Mouse (Mus musculus) G1E (cell line): ENCODE results near the gene Pim2.

Source experiments
- CTCF ChIP-seq: IDR thresholded peaks from 2 replicates; pipeline ENCODE4 v1.5.1; 2012; ENCODE audit warnings: low read depth, low read length, inconsistent platforms, mixed read lengths
- GATA1 ChIP-seq: IDR thresholded peaks from 2 replicates; pipeline ENCODE4 v1.6.1; 2012; ENCODE audit warnings: borderline replicate concordance, low read length, inconsistent platforms, mixed read lengths

DNA sequence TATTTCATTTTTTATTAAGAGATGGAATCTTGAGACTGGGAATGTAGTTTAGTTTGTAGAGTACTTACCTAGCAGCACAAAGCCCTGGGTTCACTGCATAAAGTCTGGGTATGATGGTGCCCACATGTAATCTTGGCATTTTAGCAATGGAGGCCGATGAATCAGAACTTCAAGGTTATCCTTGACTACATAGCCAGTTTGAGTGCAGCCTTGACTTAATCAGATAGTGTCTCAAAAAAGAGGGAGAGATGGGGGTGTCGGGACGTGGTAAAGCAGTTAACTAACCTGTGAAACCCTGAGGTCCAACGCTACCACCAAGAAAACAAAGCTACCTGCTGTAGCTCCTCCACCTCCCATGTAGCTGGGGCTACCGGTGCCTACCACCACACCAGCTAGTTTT lies 26.4 kb downstream of the Pim2 start:
- no peak for TF ChIP-seq GATA1
- no peak for TF ChIP-seq CTCF
